Comparison of ENCODE assay signal across 8 mouse cellular contexts in genomic region chr4:133967866-133968149, GRCm38 (mm10). TPM values are rescaled to one million over a fixed set of nuclear protein-coding genes. Genes with fewer than 3 reads are reported as not detected.
DNase-seq lines count a peak whose midpoint lies in the region; ATAC-seq lines count a peak whose summit lies in the region.

No protein-coding gene starts in this region.

- H3K27ac ChIP-seq in hindbrain, embryonic 11.5 days (ENCODE audit: low read depth, low read length), result peak overlapping the region; percentile 99
- peak overlapping the region; percentile 100 for H3K27ac ChIP-seq in lung, embryonic 16.5 days (ENCODE audit: low read length)

- DNase-seq in Muller cell, postnatal 12 days (ENCODE audit: inconsistent ontology term), result peak; percentile 96
- peak; percentile 93 for DNase-seq in cerebellum, adult 9-10 months
- peak; percentile 98 for DNase-seq in hindbrain, embryonic 11.5 days (ENCODE audit: low spot score)
- DNase-seq in layer of hippocampus, adult 9-11 months, result peak; percentile 94
- DNase-seq in ovary, adult 18-20 months (ENCODE audit: low spot score), result peak; percentile 87
- DNase-seq in thymus, postnatal 0 days (ENCODE audit: low spot score), result peak; percentile 93

- peak overlapping the region; percentile 76 for H3K4me3 ChIP-seq in hindbrain, embryonic 11.5 days (ENCODE audit: low read depth, low read length)
- H3K4me3 ChIP-seq in lung, embryonic 16.5 days (ENCODE audit: low read length), result peak overlapping the region; percentile 79

- no peaks in the 10 kb centered on the region for H3K36me3 ChIP-seq in hindbrain, embryonic 11.5 days (ENCODE audit: control insufficient read depth, insufficient read depth, low read length)
- H3K36me3 ChIP-seq in lung, embryonic 16.5 days (ENCODE audit: control insufficient read depth, insufficient read depth, low read length), result peaks cover 32% of the 10 kb centered on the region

- no peaks in the 10 kb centered on the region for H3K9me3 ChIP-seq in hindbrain, embryonic 11.5 days (ENCODE audit: control insufficient read depth, low read length)
- H3K9me3 ChIP-seq in lung, embryonic 16.5 days (ENCODE audit: control insufficient read depth, low read length), result no peaks in the 10 kb centered on the region

- peak overlapping the region; percentile 93 for H3K9ac ChIP-seq in hindbrain, embryonic 11.5 days (ENCODE audit: low read depth, low read length)
- peak overlapping the region; percentile 95 for H3K9ac ChIP-seq in lung, embryonic 16.5 days (ENCODE audit: low read length)

- under 1% methylated on average over 24 of the region's 29 CpGs for WGBS in hindbrain, embryonic 11.5 days
- 0% methylated on average over 27 of the region's 29 CpGs for WGBS in lung, embryonic 16.5 days

- ATAC-seq in frontal cortex, adult (ENCODE audit: low TSS enrichment), result peak; percentile 43
- peak; percentile 84 for ATAC-seq in hindbrain, embryonic 11.5 days (ENCODE audit: low FRiP score)
- peak; percentile 93 for ATAC-seq in lung, embryonic 16.5 days (ENCODE audit: low read depth)

- H3K27me3 ChIP-seq in hindbrain, embryonic 11.5 days (ENCODE audit: control insufficient read depth, insufficient read depth, low read length), result no peaks in the 10 kb centered on the region
- H3K27me3 ChIP-seq in lung, embryonic 16.5 days (ENCODE audit: control insufficient read depth, insufficient read depth, low read depth, low read length), result no peaks in the 10 kb centered on the region

- peaks cover 6% of the 10 kb centered on the region; the same call in 1 of the 2 replicates for H3K4me1 ChIP-seq in hindbrain, embryonic 11.5 days (replicated peaks; ENCODE audit: control insufficient read depth, insufficient read depth, low read length)
- H3K4me1 ChIP-seq in lung, embryonic 16.5 days (replicated peaks; ENCODE audit: control insufficient read depth, insufficient read depth, low read length), result peaks cover 20% of the 10 kb centered on the region

- peak overlapping the region; percentile 90 for H3K4me2 ChIP-seq in hindbrain, embryonic 11.5 days (replicated peaks; ENCODE audit: low read depth, low read length)
- peak overlapping the region; percentile 80 for H3K4me2 ChIP-seq in lung, embryonic 16.5 days (ENCODE audit: low read depth, low read length)

RNA-seq across cellular contexts. Expression of gene Hmgn2, which starts 0.6 kb away (rescaled TPM):
- 3,330 and 3,354 TPM in 2 replicates for polyA plus RNA-seq in hindbrain, embryonic 11.5 days (2014; fragmentation: Nextera tagmentation; extraction: Ambion mirVana)
- 2,552 and 2,841 TPM in 2 replicates for polyA plus RNA-seq in lung, embryonic 16.5 days (2015; fragmentation: Nextera tagmentation; extraction: Ambion mirVana)
- 2,843 and 2,903 TPM in 2 replicates for polyA plus RNA-seq in thymus, postnatal 0 days (2015; fragmentation: Nextera tagmentation; extraction: Ambion mirVana)

RNA-seq across cellular contexts. Expression of gene Dhdds, which starts 32.9 kb away (rescaled TPM):
- 34.9 and 38.1 TPM in 2 replicates for polyA plus RNA-seq in hindbrain, embryonic 11.5 days (2014; fragmentation: Nextera tagmentation; extraction: Ambion mirVana)
- polyA plus RNA-seq in lung, embryonic 16.5 days (2015; fragmentation: Nextera tagmentation; extraction: Ambion mirVana), result 44.2 and 44.5 TPM in 2 replicates
- polyA plus RNA-seq in thymus, postnatal 0 days (2015; fragmentation: Nextera tagmentation; extraction: Ambion mirVana), result 26.2 and 29.8 TPM in 2 replicates

RNA-seq across cellular contexts. Expression of gene Lin28a, which starts 50.8 kb away (rescaled TPM):
- polyA plus RNA-seq in hindbrain, embryonic 11.5 days (2014; fragmentation: Nextera tagmentation; extraction: Ambion mirVana), result 2.9 and 3.7 TPM in 2 replicates
- not detected in 2 replicates for polyA plus RNA-seq in lung, embryonic 16.5 days (2015; fragmentation: Nextera tagmentation; extraction: Ambion mirVana)
- polyA plus RNA-seq in thymus, postnatal 0 days (2015; fragmentation: Nextera tagmentation; extraction: Ambion mirVana), result 0.04 and 0.13 TPM in 2 replicates

Comparison
In these comparisons a context has a peak if more than half of its experiments do, and no peak if none do; other contexts are left out.
1. Peak in every context shown above with its lines: DNase-seq, ATAC-seq, H3K4me3 ChIP-seq and H3K27ac ChIP-seq.
2. ATAC-seq: peak in every context shown above with its lines; median percentile 93 in lung, embryonic 16.5 days; 84 in hindbrain, embryonic 11.5 days; 43 in frontal cortex, adult.